Mouse (Mus musculus) heart, adult 2 months (tissue): ENCODE measurements around the gene Vmn2r80.
"Not testable (repeated sequence)": the region's sequence is repeated elsewhere in the genome, so short reads cannot be mapped to it uniquely, and the experiment has no call there.

Experiments used
- CTCF ChIP-seq: fragments of 200-600 bp; IDR thresholded peaks from 2 replicates; pipeline ENCODE4 v1.8.1; 2022; ENCODE audit warnings: antibody characterized with exemption, mild to moderate bottlenecking, moderate library complexity
- EP300 ChIP-seq: fragments of 200-500 bp; IDR thresholded peaks from 2 replicates; pipeline ENCODE4 v1.6.1; 2011; ENCODE audit warnings: low read depth, low read length, control low read depth; ENCODE audit not compliant: insufficient read depth
- POLR2A ChIP-seq: fragments of 200-500 bp; IDR thresholded peaks from 2 replicates; pipeline ENCODE4 v1.6.1; 2011; ENCODE audit warnings: mild to moderate bottlenecking, low read depth, low read length, control low read depth; ENCODE audit not compliant: insufficient read depth

- TF ChIP-seq POLR2A, CTCF, EP300: not testable (repeated sequence)
These were observed at the start of gene Vmn2r80 for GRCm38 (mm10) chr10:79148469-79148868.
